Mouse (Mus musculus) skeletal muscle tissue, adult 2 months (tissue): Measurements from ENCODE around the gene Rfc4.

ENCODE experiments used
- DNase-seq: peaks from one replicate; pipeline ENCODE4 v3.0.0-alpha.2; 2012; ENCODE audit warnings: low read depth, low spot score

Gene Rfc4

DNA sequence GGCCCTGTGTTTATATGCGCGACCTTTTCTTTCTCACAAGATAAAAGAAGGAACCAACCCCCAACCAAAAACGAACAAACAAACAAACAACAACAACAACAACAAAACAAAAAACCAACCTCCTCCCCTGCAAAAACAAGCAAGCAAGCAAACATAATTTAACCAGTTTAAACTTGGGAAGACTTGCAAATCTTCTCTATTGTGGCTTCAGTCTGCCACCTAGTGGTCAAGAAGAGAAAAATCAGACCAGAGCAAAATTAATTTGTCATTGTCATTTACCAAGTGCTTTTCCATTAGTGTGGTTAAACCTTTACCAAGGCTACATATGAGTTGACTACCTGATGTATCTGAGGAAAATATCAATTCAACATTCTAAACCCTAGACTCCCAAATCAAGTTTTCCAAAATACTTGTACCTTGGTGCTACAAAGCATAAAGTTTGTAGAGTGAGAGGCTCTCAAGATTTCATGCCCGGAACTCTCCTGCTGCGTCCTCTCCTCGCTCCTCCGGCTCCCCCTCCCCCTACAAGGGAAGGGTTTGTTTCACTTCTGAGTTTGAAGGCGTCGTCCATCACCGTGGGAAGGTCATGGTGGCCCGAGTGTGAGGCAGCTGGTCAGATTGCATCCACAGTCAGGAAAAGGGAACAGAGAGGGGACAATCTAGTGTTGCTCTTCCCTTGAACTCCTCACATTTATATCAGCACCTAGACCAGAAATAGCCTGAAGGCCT lies 8.0 kb upstream of the Rfc4 start:
- peak; percentile 47 for DNase-seq

DNA sequence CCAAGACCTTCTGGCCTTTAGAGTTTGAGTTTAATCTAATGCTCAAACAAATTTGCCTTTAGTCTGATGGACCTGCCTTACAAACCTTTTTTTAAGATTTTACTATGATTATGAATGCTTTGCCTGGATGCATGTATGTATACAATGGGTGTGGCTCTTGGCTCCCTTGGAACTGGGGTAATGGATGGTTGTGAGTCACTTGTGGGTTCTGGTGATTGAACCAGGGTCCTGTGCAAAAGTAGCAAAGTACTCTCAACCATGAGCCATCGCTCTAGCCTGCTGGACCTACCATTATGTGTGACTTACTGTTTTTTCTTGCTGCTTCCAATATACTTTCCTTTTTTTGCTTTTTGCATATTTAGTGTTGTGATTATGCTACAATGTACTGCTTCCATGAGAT lies 4.8 kb upstream of the Rfc4 start:
- no peak for DNase-seq

DNA sequence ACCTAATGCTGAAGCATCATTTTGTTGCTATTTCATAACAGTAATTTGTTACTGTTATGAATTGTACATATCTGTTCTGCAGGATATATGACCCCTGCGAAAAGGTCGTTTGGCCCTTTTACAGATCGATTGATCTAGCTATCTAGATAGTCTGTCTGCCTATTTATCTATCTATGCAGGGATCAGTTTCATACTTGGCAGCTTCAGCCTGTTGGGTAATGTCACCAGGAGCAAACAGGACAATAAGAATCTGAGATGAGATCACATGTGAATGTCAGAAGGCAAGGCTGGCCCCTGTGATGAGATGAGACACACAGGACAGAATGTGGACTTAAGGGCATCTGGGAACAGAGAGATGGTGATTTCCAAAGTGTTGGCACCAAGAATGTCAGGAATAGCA lies 2.8 kb upstream of the Rfc4 start:
- no peak for DNase-seq

DNA sequence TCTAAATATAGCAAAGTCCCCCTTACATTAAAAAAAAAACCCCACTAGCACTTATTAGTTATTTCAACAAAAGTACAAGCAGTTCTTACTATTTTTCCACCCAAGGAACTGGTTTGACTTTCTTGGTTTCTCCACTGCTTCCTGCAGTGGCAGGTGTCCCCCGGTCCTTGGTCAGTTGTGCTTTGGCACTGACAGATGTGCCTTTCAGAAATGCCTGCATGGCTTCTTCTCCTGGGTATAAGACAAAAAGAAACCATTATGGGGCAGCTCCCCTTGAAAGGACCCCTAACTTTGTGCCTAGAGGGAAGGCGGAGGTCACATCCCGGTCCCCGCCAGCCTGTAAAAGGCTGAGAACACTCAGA lies 245 bp downstream of the Rfc4 start:
- no peak for DNase-seq

DNA sequence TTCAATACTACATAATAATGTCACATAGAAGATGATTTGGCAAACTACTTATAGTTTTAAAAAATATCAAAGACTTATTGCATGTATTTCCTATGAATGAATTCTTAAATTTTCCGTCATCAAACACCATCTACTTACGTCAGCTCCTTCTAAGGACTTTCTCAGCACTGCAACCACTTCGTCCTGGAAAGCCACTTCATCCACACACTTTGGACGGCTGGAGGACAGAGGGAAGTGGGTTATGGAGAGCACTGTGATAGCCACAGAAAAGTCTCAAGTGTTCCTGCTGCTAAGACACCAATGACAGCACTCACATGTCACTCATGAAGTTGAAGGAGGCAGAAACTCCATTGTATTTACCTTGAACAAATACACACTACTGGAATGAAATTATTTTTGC lies 3.1 kb downstream of the Rfc4 start:
- no peak for DNase-seq

DNA sequence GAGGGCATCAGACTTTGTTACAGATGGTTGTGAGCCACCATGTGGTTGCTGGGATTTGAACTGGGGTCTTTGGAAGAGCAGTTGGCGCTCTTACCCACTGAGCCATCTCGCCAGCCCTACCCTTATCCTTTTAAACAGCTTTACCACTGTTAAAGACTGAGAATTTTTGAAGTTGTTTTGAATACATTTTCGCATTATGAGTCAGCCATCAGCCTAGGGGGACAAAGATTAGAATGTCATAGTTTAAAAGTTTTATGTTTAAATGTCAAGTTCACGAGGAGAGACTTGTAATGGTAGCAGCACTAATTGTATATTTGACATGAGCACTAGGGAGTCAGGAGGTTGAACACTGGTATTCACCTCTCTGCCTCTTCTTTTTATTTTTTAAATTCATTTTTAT lies 4.4 kb downstream of the Rfc4 start:
- DNase-seq = no peak

DNA sequence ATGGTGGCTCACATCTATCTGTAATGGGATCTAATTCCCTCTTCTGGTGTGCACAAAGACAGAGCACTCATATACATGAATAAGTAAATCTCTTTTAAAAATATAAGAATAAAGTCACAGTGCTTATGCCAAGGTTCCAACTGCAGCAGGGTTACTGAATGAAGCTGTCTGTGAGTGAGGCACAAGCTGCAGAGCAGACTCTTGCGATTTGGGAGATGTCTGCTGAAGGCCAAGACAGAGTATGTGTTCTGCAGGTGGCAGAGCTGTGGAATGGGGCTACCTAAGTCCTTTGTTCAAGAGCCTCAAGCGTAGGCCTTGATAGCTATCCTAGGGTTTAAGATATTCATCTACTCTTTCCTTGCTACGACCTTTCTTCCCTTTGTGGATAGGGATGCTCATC lies 5.1 kb downstream of the Rfc4 start:
- DNase-seq = no peak

DNA sequence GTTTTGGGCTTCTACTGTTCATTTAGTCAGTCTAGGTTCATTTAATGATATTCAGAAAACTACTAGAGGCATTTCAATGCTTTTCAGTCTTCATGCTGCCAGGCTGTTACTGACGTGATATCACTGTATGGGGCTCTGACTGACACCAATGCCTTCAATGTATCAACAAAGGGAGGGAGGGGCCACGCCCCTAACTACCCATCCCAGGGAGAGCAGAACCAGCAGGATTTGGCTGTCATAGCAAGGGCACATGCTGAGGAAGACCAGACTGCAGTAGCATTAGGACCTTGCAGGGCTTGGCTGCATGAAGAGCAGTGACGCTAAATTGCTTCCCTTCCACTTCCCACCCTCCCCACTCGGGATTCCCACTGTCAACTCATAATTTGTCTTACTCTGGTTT lies 10.4 kb downstream of the Rfc4 start:
- no peak for DNase-seq

DNA sequence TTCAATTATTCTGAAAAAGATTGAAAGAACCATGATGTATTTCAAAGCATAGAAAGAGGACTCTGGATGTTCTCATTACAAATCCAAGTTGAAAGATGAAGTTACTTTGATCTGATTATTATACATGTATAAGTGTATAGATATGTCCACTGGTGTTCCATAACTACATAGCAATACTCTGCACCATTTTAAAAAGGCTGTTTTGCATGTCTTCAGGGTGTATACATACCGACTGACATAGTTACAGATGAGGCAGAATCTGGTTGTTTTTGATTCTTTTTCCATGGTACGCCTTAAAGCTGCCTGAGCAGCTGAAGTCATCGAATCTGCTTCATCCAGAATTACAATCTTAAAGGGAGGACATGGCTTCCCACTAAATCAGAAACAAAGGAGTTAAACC lies 12.1 kb downstream of the Rfc4 start:
- no peak for DNase-seq

DNA sequence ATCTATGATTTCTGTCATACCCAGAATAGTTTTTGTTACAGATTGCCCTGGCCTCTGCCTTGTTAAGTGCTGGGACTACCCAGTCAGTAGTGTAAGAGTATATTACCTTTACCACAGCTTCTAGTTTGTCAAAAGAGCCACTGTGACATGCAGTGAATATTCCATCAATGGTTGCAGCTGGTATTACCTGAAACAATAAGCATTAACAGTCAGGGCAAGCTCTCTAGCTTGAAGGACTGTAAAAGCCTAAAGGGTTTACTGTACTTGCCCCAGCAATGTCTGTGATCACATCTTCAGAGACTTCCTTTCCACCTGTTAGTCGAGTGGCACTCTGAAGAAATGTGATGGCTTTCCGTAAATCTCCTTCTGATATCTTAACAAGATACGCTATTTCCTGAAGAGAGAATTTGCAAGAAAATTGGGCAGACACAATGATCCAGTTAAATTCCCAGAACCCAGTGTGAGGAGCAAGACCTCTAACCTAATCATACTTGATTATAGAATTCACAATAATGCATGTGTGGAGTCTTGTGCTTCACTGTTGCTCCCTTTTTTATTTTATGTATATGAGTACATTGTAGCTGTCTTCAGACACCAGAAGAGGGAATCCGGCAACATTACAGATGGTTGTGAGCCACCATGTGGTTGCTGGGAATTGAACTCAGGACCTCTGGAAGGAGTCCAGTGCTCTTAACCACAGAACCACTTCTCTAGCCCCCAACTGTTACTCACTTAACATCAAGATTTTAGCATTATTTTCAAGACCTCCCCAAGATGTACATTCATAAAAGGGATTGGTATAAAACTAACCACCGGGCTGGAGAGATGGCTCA lies 13.0 kb downstream of the Rfc4 start:
- no peak for DNase-seq

DNA sequence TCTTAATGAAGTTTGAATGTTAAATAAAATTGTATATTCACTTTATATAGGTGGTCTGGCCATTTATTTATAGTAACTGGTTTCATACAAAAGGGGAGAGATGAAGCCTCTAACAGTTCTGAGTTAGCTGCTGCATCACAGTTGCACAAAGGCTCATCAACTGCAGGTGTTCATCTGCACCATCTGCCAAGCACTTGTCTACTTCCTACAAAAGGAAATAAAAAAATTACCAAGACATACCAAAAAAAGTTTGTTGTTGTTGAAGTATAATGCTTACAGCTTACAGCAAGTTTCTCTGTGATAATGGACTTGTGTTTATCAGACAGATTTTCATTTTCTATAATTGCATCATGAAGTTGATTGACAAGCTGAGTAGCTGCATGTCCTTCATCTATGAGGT lies 13.6 kb downstream of the Rfc4 start:
- no peak for DNase-seq

DNA sequence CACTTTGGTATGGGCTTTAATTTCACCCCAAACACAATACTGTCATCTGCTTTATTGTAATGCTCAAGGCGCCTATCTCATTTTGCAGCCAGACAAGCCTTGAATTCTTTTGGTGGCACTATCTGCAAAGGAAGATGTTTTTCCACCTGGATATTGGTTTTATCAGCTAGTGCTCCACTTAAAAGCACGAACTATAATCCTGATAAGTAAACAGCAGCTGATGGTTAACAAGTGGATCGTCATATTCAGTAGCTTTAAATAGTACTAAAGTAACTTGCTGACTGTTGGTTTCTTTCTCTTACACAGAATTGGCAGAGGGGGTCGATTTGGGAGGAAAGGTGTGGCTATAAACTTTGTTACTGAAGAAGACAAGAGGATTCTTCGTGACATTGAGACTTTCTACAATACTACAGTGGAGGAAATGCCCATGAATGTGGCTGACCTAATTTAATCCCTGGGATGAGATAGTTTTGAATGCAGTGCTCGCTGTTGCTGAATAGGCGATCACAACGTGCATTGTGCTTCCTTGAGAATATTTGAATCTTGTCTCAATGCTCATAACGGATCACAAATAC lies 14.6 kb downstream of the Rfc4 start:
- DNase-seq = no peak

DNA sequence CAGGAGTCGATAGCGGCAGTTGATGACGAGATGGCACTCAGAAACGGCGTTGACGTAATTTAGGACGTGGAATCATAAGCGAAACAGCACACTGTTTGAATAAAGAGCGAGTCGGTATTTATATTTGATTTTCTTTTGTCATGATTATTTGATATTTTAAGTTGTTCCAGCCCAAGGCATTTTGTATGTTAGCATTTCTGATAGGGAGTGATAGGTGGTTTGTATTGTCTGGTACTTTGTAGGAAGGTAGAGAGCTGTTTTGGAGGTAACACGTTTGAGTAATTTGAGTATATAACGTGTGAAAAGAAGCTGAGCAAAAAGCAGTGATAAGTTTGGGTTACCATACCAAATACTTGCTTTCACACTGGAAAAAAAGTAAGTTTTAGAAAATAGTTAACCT lies 15.2 kb downstream of the Rfc4 start:
- DNase-seq = no peak

DNA sequence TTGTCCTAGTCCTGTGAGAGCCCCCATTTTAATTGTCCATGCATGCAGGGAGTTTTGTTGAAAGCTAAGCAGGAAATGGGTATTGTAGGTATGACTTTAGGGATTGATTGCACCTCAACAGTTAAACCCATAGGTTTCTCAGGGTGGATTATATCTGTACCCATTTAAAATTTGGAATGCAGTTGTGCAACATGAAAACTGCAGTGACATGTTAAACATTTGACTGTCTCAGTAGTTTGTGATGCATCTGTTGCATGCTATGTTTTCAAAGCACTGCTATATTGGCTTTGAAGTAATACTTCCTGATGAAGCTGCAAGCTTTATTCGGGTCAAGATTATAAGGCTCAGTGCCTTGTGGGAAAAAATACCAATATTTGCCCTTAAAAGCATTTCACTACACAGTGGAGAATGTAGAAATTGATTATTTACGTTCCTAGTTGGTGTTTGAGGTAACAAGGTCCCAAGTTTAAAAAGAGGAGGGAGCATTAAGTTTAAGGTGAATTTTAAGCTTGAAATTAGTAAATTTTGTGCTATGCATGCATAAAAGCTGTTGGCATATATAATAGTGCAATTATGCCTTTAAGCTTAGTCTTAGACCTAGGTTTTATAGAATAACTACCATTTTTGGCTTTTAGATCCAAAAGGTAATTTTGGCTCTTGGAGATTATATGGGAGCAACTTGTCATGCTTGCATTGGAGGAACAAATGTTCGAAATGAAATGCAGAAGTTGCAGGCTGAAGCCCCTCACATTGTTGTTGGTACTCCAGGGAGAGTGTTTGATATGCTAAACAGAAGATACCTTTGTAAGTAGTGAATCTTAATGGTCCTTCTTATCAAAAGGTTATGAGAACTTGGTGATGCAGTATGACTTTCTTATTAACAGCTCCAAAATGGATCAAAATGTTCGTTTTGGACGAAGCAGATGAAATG lies 17.9 kb downstream of the Rfc4 start:
- no peak for DNase-seq

DNA sequence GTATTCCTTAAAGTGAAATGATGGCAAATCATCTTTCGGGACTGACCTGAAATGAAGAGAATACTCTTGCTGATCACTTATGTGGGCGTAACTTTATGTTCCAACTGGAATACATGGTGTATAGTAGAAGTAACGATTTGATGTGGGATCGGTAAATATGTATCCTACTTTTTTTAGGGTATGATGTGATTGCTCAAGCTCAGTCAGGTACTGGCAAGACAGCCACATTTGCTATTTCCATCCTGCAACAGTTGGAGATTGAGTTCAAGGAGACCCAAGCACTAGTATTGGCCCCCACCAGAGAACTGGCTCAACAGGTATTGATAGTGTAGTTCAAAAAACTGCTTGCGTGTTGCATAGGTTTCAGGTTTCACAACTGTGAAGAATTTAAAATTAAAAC lies 18.6 kb downstream of the Rfc4 start:
- DNase-seq = no peak

DNA sequence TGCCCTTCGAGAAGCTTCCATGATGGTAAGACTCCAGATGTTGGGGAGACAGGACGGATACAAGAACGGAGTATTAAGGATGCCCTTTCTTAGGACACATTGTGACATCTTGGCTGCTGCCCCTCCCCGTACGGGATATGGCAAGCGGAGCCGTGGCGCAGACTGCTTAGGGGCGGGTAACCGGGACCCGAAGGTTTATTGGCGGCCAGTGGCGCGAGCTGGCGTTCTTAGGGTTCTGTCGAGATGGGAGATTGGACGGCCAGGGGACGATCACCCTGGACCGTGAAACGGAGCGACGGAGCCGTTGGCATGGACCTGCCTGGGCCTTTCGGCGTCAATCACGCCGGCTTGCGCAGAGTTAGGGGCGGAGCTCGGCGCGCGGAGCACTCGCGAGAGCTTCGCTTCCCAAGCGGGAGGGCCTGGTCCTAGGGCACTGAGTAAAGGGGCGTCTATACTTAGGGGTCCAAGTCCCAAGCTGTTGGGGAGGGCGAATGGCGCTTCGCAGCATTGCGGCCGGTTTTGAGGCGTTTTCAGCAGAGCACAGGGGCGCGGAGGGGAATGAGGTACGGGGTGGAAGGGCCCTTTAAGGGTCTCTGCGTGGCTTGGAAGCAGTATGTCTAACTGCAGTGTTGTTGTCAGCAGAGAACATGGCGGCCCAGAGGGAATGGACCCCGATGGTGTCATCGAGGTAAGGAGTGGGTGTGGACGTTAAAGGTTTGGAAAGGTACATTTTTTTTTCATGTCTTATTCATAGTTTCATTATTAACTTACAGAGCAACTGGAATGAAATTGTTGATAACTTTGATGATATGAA lies 19.4 kb downstream of the Rfc4 start:
- peak; percentile 82 for DNase-seq

DNA sequence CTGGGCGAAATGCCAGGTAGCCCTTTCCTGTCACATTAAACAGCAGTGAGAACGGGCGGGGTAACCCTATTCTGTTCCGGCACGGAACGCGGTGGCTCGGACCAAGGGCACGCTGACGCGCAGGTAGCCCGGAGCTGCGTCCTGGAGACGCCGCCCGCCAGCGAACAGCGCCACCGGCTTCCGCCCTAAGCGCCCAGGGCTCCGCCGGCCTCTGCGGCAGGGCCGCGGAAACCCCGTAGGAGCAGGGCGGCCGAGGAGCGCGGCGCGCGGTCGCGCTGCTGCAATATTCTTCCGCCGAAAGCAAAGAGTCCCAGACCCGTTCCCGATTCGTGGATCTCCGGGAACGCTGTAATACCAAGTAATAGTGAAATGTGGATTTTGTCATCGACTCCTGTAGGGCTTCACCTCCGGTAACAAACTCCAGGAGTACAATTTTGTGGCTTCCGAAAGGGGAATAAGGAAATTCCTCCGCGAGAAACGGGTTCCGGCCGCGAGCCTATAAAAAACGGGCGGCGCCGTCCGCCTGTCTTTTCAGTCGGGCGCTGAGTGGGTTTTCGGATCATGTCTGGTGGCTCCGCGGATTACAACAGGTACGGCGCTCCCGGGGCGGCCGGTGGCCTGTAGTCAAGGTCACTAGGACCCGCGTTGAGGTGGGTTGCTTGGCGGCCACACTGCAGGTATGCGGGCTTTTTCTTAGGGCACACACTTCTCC lies 20.1 kb downstream of the Rfc4 start, which contains the start of gene Eif4a2:
Gene Eif4a2, plus strand, starts transcription at position 214 of the 712 bp plus-strand sequence.
- peak; percentile 94 for DNase-seq

DNA sequence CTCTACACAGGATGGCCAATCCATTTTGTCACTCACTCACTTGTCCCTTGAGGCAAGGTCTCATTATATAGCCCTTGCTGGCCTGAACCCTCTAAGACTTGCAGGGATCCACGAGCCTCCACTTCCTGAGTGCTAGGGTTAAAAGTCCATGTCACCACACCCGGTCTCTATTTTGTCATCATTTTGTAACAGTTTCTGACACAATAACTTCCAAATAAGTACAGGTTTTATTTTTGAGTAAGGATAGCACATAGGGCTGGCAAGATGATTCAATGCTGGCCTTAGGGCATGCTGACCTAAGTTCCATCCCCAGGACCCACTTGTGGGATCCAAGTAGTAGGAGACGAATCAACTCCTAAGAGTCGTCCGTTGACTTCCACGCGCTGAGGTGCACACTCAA lies 21.4 kb downstream of the Rfc4 start:
- DNase-seq = no peak

DNA sequence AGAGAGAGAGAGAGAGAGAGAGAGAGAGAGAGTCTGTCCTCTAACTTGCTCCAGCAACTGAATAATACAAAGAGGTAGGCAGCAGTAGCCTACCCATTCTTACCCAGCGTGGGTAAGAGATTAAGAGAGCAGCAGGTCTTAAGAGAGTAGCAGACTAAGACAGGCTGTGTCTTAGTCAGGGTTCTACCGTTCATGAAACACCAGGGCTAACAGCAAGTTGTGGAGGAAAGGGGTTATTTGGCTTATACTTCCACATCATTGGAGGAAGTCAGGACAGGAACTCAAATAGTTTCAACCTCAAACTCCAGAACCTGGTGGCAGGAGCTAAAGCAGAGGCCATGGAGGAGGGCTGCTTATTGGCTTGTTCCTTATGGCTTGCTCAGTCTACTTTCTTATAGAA lies 23.7 kb downstream of the Rfc4 start:
- DNase-seq = no peak

DNA sequence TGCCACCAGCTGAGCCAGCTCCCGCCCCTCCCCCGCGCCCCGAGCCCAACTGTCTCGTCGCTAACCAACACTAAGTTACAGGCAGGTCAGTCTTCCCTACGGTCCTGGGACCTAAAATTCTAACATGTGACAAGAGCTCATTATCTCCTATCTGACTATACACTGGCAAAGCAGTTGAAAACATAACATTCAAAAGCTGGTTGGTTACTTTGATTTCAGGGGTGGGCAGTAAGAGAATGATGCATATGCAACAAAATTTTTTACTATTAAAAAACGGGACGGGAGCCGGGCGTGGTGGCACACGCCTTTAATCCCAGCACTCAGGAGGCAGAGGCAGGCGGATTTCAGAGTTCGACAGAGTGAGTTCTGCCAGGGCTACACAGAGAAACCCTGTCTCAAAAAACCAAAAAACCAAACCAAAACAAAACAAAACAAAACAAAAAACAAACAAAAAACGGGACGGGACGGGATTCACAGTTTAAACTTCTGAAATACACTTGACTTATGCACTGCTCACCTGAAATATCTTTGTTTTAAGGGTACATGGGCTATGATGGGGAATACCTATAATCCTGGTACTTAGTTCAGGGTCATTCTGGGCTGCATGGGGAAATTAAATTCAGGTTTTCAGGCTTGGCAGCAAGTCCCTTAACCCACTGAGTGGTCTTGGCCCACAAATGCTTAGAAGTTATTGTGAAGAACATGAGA lies 24.3 kb downstream of the Rfc4 start:
- DNase-seq = no peak
